In the genomic region with DNA sequence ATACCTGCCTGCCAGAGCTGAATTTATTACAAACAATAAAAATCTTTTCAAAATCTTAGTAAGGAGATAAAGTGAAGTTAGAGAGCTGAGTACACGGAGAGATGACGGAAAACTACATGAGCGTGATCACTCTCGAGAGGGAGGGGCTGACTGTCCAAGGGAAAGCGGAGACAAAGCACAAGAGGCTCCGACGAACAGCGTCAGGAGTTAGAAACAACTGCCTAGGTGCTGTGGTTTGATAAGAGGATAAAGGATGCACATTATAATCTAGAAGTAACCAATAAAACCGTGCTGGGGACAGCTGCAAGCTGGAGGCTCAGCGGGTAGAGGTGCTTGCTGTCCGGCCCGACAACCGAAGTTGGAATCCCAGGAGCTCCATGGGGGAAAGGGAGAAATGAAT, we compare ENCODE assay signal across 1 mouse cellular context.
TF ChIP-seq lines count a peak whose summit lies in the region.

No protein-coding gene starts in this region.

TF ChIP-seq in CH12.LX, 34 proteins besides CTCF, POLR2A, EP300 and RAD21 (continued from another document):
- TF ChIP-seq CHD1 (IDR thresholded peaks at IDR 0.05; ENCODE audit: low read depth, low read length), result no peak
- no peak for TF ChIP-seq SMC3 (IDR thresholded peaks at IDR 0.05; ENCODE audit: low read depth, low read length)
- no peak for TF ChIP-seq PAX5 (IDR thresholded peaks at IDR 0.05; ENCODE audit: low read length)
- TF ChIP-seq E2F4 (IDR thresholded peaks at IDR 0.05; ENCODE audit: insufficient replicate concordance, low read depth, low read length), result no peak
- TF ChIP-seq UBTF (IDR thresholded peaks at IDR 0.05; ENCODE audit: low read depth, low read length), result no peak
- TF ChIP-seq MYC (IDR thresholded peaks at IDR 0.05; ENCODE audit: low read depth, low read length), result no peak; the same call in 1 of the 2 replicates
- no peak for TF ChIP-seq POLR2AphosphoS2 (IDR thresholded peaks at IDR 0.05; ENCODE audit: low read depth, low read length)
- peak; percentile 32 for TF ChIP-seq BHLHE40 (IDR thresholded peaks at IDR 0.05; ENCODE audit: low read depth, low read length)
